Mouse (Mus musculus): ENCODE data around the gene Pdilt. TPM values are rescaled to one million over a fixed set of nuclear protein-coding genes. Genes with fewer than 3 reads are reported as not detected.
"Not testable (repeated sequence)": the region's sequence is repeated elsewhere in the genome, so short reads cannot be mapped to it uniquely, and the experiment has no call there.

The Pdilt gene
- not detected in 2 replicates for polyA plus RNA-seq (2012; rRNA removed)

DNA sequence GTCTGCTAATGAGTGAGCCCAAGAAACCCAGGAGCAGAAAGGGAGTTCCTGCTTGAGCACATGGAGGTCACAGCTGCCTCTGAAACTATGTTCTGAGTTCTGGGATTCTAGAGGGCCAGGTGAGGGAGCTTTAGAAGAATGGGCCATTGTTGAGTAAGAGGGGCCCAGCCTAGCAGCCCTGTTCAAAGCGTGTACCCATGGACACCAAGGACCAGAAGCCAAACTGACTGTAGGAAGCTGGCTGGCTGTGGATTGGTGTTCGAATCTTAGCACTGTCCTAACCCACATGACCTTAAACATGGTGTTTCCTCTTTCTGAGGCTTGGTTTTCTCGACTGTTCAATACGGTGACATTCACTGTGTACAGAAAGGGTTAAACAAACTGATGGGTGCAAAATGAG is at the start of gene Pdilt:
Gene Pdilt, minus strand, starts transcription at position 101 of the 400 bp plus-strand sequence.
- no peak within 1 kb of the TSS for H3K4me3 ChIP-seq (ENCODE audit: extremely low read depth, insufficient read depth, insufficient read length)
- TF ChIP-seq CTCF (IDR thresholded peaks at IDR 0.05; ENCODE audit: extremely low read depth, insufficient read depth, insufficient read length, insufficient replicate concordance) (no peak), POLR2A (IDR thresholded peaks at IDR 0.05; ENCODE audit: low read depth, low read length) (no peak)
- 56% methylated on average over 4 of the region's 4 CpGs for WGBS
- no peaks in the 10 kb centered on the region for H3K36me3 ChIP-seq (ENCODE audit: control insufficient read depth, insufficient read depth, low read length)
- H3K27ac ChIP-seq (ENCODE audit: insufficient read depth, low read length) = no peak within 1 kb of the TSS
- H3K4me1 ChIP-seq (ENCODE audit: control insufficient read depth, insufficient read depth, insufficient read length) = no peaks in the 10 kb centered on the region
- no peaks in the 10 kb centered on the region for H3K27me3 ChIP-seq (ENCODE audit: control insufficient read depth, insufficient read depth, low read length)
- DNase-seq (ENCODE audit: low read depth in 1 of 2, low spot score in 2 of 2) = no peak

DNA sequence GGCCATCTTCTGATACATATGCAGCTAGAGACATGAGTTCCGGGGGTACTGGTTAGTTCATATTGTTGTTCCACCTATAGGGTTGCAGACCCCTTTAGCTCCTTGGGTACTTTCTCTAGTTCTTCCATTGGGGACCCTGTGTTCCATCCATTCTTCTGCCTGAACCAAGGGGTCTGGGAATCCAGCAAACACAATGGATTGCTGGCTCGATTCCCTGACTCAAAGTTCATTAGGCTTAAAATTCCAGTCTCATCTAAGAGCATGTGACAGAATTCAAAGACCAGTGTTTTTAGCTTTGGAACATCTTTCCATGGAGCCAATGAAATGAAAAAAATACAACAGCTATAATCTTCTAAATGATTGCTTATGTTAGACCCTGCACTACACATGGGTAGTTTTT is 39.2 kb upstream of the Pdilt start:
- WGBS = 89% methylated on average over 2 of the region's 2 CpGs
- DNase-seq (ENCODE audit: low read depth in 1 of 2, low spot score in 2 of 2); H3K27ac ChIP-seq (ENCODE audit: insufficient read depth, low read length); H3K4me3 ChIP-seq (ENCODE audit: extremely low read depth, insufficient read depth, insufficient read length); H3K36me3 ChIP-seq (ENCODE audit: control insufficient read depth, insufficient read depth, low read length); H3K27me3 ChIP-seq (ENCODE audit: control insufficient read depth, insufficient read depth, low read length); H3K4me1 ChIP-seq (ENCODE audit: control insufficient read depth, insufficient read depth, insufficient read length): not testable (repeated sequence)

DNA sequence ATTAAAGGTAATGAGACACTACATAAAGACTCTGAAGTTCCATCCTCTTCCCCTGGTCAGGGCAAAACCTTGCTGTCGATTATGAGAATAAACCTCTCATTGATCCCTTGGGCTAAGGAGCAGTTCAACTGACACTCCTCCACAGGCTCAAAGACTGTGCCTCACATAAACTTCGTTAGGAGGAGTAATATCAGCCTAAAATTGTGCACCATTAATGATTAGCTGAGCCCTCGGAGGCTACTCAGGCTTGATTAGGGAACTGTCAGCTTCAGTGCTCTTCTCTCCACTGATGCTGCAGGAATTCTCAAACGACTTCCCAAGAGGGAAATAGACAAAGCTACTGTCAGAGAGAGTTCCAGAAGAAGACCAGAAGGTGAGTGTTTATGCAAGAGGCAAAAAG is 38.2 kb upstream of the Pdilt start:
- TF ChIP-seq POLR2A (IDR thresholded peaks at IDR 0.05; ENCODE audit: low read depth, low read length) = no peak
- TF ChIP-seq CTCF (IDR thresholded peaks at IDR 0.05; ENCODE audit: extremely low read depth, insufficient read depth, insufficient read length, insufficient replicate concordance) = no peak
- 47% methylated on average over 4 of the region's 4 CpGs for WGBS
- H3K4me3 ChIP-seq (ENCODE audit: extremely low read depth, insufficient read depth, insufficient read length) = no peak overlapping the region
- no peak overlapping the region for H3K27ac ChIP-seq (ENCODE audit: insufficient read depth, low read length)
- H3K4me1 ChIP-seq (ENCODE audit: control insufficient read depth, insufficient read depth, insufficient read length) = no peaks in the 10 kb centered on the region
- no peak for DNase-seq (ENCODE audit: low read depth in 1 of 2, low spot score in 2 of 2)
- no peaks in the 10 kb centered on the region for H3K36me3 ChIP-seq (ENCODE audit: control insufficient read depth, insufficient read depth, low read length)
- no peaks in the 10 kb centered on the region for H3K27me3 ChIP-seq (ENCODE audit: control insufficient read depth, insufficient read depth, low read length)

DNA sequence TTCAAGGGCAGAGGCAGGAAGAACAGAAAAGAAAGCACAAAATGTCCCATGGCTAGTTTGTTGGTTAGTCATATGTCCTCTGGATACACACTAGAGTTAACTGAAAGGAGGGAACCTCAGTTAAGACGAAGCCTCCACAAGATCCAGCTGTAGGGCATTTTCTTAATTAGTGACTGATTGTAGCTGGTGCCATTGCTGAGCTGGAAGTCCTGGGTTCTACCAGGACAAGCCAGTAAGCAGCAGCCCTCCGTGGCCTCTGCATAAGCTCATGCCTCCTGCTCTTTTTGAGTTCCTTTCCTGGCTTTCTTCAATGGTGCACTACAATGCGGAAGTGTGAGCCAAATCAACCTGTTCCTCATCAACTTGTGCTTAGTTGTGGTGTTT is 37.2 kb upstream of the Pdilt start:
- Histone ChIP-seq H3K4me3 (ENCODE audit: extremely low read depth, insufficient read depth, insufficient read length) (no peak overlapping the region), H3K4me1 (ENCODE audit: control insufficient read depth, insufficient read depth, insufficient read length) (no peaks in the 10 kb centered on the region), H3K36me3 (ENCODE audit: control insufficient read depth, insufficient read depth, low read length) (no peaks in the 10 kb centered on the region), H3K27me3 (ENCODE audit: control insufficient read depth, insufficient read depth, low read length) (no peaks in the 10 kb centered on the region), H3K27ac (ENCODE audit: insufficient read depth, low read length) (no peak overlapping the region)
- WGBS = 79% methylated on average over 3 of the region's 3 CpGs
- TF ChIP-seq CTCF (IDR thresholded peaks at IDR 0.05; ENCODE audit: extremely low read depth, insufficient read depth, insufficient read length, insufficient replicate concordance) (no peak), POLR2A (IDR thresholded peaks at IDR 0.05; ENCODE audit: low read depth, low read length) (no peak)
- no peak for DNase-seq (ENCODE audit: low read depth in 1 of 2, low spot score in 2 of 2)

DNA sequence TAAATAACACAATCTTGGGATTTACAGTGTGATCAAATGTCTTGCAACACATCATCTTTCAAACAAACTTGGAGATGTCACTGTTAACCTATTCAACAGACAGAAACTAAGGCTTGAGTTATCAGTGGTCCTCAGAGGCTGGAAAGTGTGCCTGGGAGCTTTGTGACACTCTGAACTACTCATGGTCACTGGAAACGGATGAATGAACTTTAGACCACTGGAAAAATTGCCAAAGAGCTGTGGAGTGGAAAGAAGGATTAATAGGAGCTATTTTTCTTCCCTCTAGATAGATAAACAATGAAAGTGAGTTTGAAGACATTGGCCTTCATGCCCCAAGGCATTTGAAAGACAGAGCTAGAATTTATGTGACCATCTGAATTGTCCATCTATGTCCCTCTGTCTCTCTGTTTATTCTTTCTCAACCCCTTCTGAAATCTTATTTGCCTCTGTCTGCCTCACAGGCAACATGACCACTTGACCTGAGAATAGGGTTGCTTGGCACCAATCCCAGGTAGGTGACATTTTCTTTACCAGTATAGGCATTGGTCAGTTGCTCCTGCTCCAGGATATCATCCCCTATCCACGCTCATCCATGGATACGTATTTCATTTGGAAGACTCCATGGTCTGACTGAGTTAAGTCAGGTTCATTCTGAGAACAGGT is 36.6 kb upstream of the Pdilt start:
- 79% methylated on average over 3 of the region's 3 CpGs for WGBS
- TF ChIP-seq POLR2A (IDR thresholded peaks at IDR 0.05; ENCODE audit: low read depth, low read length) (no peak), CTCF (IDR thresholded peaks at IDR 0.05; ENCODE audit: extremely low read depth, insufficient read depth, insufficient read length, insufficient replicate concordance) (no peak)
- Histone ChIP-seq H3K27me3 (ENCODE audit: control insufficient read depth, insufficient read depth, low read length) (no peaks in the 10 kb centered on the region), H3K4me1 (ENCODE audit: control insufficient read depth, insufficient read depth, insufficient read length) (no peaks in the 10 kb centered on the region), H3K4me3 (ENCODE audit: extremely low read depth, insufficient read depth, insufficient read length) (no peak overlapping the region), H3K27ac (ENCODE audit: insufficient read depth, low read length) (no peak overlapping the region), H3K36me3 (ENCODE audit: control insufficient read depth, insufficient read depth, low read length) (no peaks in the 10 kb centered on the region)
- DNase-seq (ENCODE audit: low read depth in 1 of 2, low spot score in 2 of 2) = no peak

DNA sequence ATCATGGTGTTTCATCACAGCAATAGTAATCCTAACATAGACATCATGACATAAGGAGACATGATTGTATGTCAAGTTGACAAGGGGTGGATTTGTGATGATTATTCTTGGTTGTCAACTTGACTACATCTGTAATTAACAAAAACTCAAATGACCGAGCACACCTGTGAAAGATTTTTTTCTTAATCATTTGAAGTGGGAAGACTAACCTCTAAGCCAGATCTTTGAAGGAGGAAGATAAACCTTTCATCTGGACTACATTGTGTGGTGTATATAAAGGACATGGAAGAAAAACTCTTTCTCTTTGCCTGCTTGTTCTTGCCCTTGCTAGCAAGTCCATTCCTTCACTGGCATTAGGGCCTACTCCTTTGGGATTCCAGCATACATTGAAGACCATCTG is 30.8 kb upstream of the Pdilt start, which contains the start of gene Acsm2:
Gene Acsm2, plus strand, starts transcription at position 301 of the 400 bp plus-strand sequence.
- H3K4me3 ChIP-seq (ENCODE audit: extremely low read depth, insufficient read depth, insufficient read length) = no peak within 1 kb of the TSS
- H3K4me1 ChIP-seq (ENCODE audit: control insufficient read depth, insufficient read depth, insufficient read length) = no peaks in the 10 kb centered on the region
- H3K27me3 ChIP-seq (ENCODE audit: control insufficient read depth, insufficient read depth, low read length) = no peaks in the 10 kb centered on the region
- no peaks in the 10 kb centered on the region for H3K36me3 ChIP-seq (ENCODE audit: control insufficient read depth, insufficient read depth, low read length)
- no peak for DNase-seq (ENCODE audit: low read depth in 1 of 2, low spot score in 2 of 2)
- no peak within 1 kb of the TSS for H3K27ac ChIP-seq (ENCODE audit: insufficient read depth, low read length)
- 81% methylated on average over 1 of the region's 1 CpGs for WGBS
- no peak for TF ChIP-seq POLR2A (IDR thresholded peaks at IDR 0.05; ENCODE audit: low read depth, low read length)
- TF ChIP-seq CTCF (IDR thresholded peaks at IDR 0.05; ENCODE audit: extremely low read depth, insufficient read depth, insufficient read length, insufficient replicate concordance) = no peak

DNA sequence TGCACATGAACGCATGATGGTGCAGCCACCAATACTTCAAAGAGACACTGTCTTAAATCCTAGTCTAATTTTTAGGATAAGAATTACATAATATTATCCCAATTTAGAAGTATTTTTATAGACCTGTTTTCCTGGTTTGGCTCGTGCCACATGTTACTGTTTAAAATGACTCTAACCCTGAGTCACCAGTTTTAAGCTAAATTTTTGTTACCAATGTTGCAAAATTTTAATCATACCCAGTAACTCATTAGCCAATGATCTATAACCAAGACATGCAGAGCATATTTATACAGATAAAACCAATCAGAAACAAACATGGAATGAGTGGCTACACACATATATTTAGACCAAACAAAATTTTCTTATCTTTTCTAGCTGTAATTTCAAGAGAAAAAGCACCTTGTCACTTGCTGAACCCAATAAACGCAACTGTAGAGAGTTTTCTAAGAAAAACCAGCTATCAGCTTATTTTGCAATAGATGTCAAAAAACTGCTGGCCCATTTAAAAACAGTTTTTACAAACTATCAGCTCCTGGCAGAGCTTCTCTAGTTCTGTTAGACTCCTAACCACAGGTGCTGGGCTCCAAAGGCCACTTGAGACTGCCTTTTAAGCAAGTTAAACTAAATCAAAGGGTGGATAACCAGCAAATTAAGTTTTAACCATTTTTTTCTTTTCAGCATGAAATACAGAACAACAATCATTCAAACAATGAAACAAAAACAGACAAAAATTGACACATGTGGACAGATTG is 27.4 kb upstream of the Pdilt start:
- Histone ChIP-seq H3K27me3 (ENCODE audit: control insufficient read depth, insufficient read depth, low read length) (no peaks in the 10 kb centered on the region), H3K4me3 (ENCODE audit: extremely low read depth, insufficient read depth, insufficient read length) (no peak overlapping the region), H3K27ac (ENCODE audit: insufficient read depth, low read length) (no peak overlapping the region), H3K36me3 (ENCODE audit: control insufficient read depth, insufficient read depth, low read length) (no peaks in the 10 kb centered on the region), H3K4me1 (ENCODE audit: control insufficient read depth, insufficient read depth, insufficient read length) (no peaks in the 10 kb centered on the region)
- no peak for DNase-seq (ENCODE audit: low read depth in 1 of 2, low spot score in 2 of 2)
- 85% methylated on average over 3 of the region's 3 CpGs for WGBS
- TF ChIP-seq CTCF (IDR thresholded peaks at IDR 0.05; ENCODE audit: extremely low read depth, insufficient read depth, insufficient read length, insufficient replicate concordance) = no peak
- no peak for TF ChIP-seq POLR2A (IDR thresholded peaks at IDR 0.05; ENCODE audit: low read depth, low read length)

All from spleen, adult 2 months (tissue).